Mouse (Mus musculus): ENCODE measurements at regions not wholly inside any gene's neighbourhood (a gene's known extent, or its start where the extent isn't known, plus 50 kb on each side); places are given as distances from the start of the nearest gene placed in this dataset.

- Histone ChIP-seq H3K27ac (replicated peaks; ENCODE audit: low read depth, low read length) (no peak overlapping the region), H3K9me3 (ENCODE audit: control insufficient read depth, low read length) (no peaks in the 10 kb centered on the region), H3K27me3 (ENCODE audit: control insufficient read depth, insufficient read depth, low read length) (no peaks in the 10 kb centered on the region), H3K36me3 (ENCODE audit: control insufficient read depth, insufficient read depth, low read length) (no peaks in the 10 kb centered on the region), H3K9ac (replicated peaks; ENCODE audit: low read length) (no peak overlapping the region), H3K4me2 (ENCODE audit: low read length) (no peak overlapping the region), H3K4me1 (ENCODE audit: control insufficient read depth, insufficient read depth, low read length) (no peaks in the 10 kb centered on the region), H3K4me3 (replicated peaks; ENCODE audit: low read depth, low read length) (no peak overlapping the region)
- 67% methylated on average over 2 of the region's 2 CpGs for WGBS
- DNase-seq = no peak
- ATAC-seq (ENCODE audit: low FRiP score, low TSS enrichment) = no peak
Observed at GRCm38 (mm10) chr10:99700052-99700777, 59.2 kb downstream of the Csl start.

Measured in midbrain, embryonic 14.5 days (tissue).